Mouse (Mus musculus): Measurements from ENCODE around the gene Slc27a3. TPM values are rescaled to one million over a fixed set of nuclear protein-coding genes. Genes with fewer than 3 reads are reported as not detected.

The Slc27a3 gene
- 10.4 and 11.2 TPM in 2 replicates for polyA plus RNA-seq (2012; rRNA removed)

- TF ChIP-seq CTCF (IDR thresholded peaks at IDR 0.05; ENCODE audit: extremely low read depth, insufficient read depth, insufficient read length, insufficient replicate concordance) (no peak), POLR2A (IDR thresholded peaks at IDR 0.05; ENCODE audit: low read depth, low read length) (no peak)
- Histone ChIP-seq H3K36me3 (ENCODE audit: control insufficient read depth, insufficient read depth, low read length) (peaks cover 18% of the 10 kb centered on the region), H3K27me3 (ENCODE audit: control insufficient read depth, insufficient read depth, low read length) (peaks cover 6% of the 10 kb centered on the region; the same call in 1 of the 2 replicates), H3K4me3 (ENCODE audit: extremely low read depth, insufficient read depth, insufficient read length) (peak within 1 kb of the TSS; percentile 41; the same call in 1 of the 2 replicates), H3K27ac (ENCODE audit: insufficient read depth, low read length) (no peak within 1 kb of the TSS), H3K4me1 (ENCODE audit: control insufficient read depth, insufficient read depth, insufficient read length) (peaks cover 13% of the 10 kb centered on the region)
- 3% methylated on average over 54 of the region's 55 CpGs for WGBS
- DNase-seq (ENCODE audit: low read depth in 1 of 2, low spot score in 2 of 2): no peak
These were observed at the start of gene Slc27a3 for GRCm38 (mm10) chr3:90389511-90390490. Slc27a3 (minus strand) TSS chr3:90389938.

- TF ChIP-seq CTCF (IDR thresholded peaks at IDR 0.05; ENCODE audit: extremely low read depth, insufficient read depth, insufficient read length, insufficient replicate concordance) (no peak), POLR2A (IDR thresholded peaks at IDR 0.05; ENCODE audit: low read depth, low read length) (no peak)
- no peak overlapping the region for H3K27ac ChIP-seq (ENCODE audit: insufficient read depth, low read length)
- H3K4me3 ChIP-seq (ENCODE audit: extremely low read depth, insufficient read depth, insufficient read length): no peak overlapping the region
- H3K27me3 ChIP-seq (ENCODE audit: control insufficient read depth, insufficient read depth, low read length): no peaks in the 10 kb centered on the region
- WGBS: 68% methylated on average over 4 of the region's 4 CpGs
- no peak for DNase-seq (ENCODE audit: low read depth in 1 of 2, low spot score in 2 of 2)
- H3K4me1 ChIP-seq (ENCODE audit: control insufficient read depth, insufficient read depth, insufficient read length): no peaks in the 10 kb centered on the region
- H3K36me3 ChIP-seq (ENCODE audit: control insufficient read depth, insufficient read depth, low read length): no peaks in the 10 kb centered on the region
These were observed 47.4 kb upstream of the Slc27a3 start for GRCm38 (mm10) chr3:90437131-90437530.

- no peak for TF ChIP-seq POLR2A (IDR thresholded peaks at IDR 0.05; ENCODE audit: low read depth, low read length)
- no peak for TF ChIP-seq CTCF (IDR thresholded peaks at IDR 0.05; ENCODE audit: extremely low read depth, insufficient read depth, insufficient read length, insufficient replicate concordance)
- Histone ChIP-seq H3K4me3 (ENCODE audit: extremely low read depth, insufficient read depth, insufficient read length) (peak overlapping the region; percentile 70; the same call in 1 of the 2 replicates), H3K36me3 (ENCODE audit: control insufficient read depth, insufficient read depth, low read length) (no peaks in the 10 kb centered on the region), H3K27me3 (ENCODE audit: control insufficient read depth, insufficient read depth, low read length) (no peaks in the 10 kb centered on the region), H3K4me1 (ENCODE audit: control insufficient read depth, insufficient read depth, insufficient read length) (no peaks in the 10 kb centered on the region), H3K27ac (ENCODE audit: insufficient read depth, low read length) (no peak overlapping the region)
- DNase-seq (ENCODE audit: low read depth in 1 of 2, low spot score in 2 of 2): no peak
- 56% methylated on average over 11 of the region's 11 CpGs for WGBS
These were observed 44.5 kb upstream of the Slc27a3 start for GRCm38 (mm10) chr3:90434073-90434730.

GRCm38 (mm10) chr3:90433381-90434020, 43.8 kb upstream of the Slc27a3 start, which contains the start of gene Ints3:
Ints3 (minus strand) TSS chr3:90433622.
- H3K27ac ChIP-seq (ENCODE audit: insufficient read depth, low read length): peak within 1 kb of the TSS; percentile 94
- no peaks in the 10 kb centered on the region for H3K27me3 ChIP-seq (ENCODE audit: control insufficient read depth, insufficient read depth, low read length)
- peak within 1 kb of the TSS; percentile 70 for H3K4me3 ChIP-seq (ENCODE audit: extremely low read depth, insufficient read depth, insufficient read length)
- peak; percentile 94 for TF ChIP-seq POLR2A (IDR thresholded peaks at IDR 0.05; ENCODE audit: low read depth, low read length)
- no peak for TF ChIP-seq CTCF (IDR thresholded peaks at IDR 0.05; ENCODE audit: extremely low read depth, insufficient read depth, insufficient read length, insufficient replicate concordance)
- DNase-seq (ENCODE audit: low read depth in 1 of 2, low spot score in 2 of 2): peak; percentile 97 to 100
- no peaks in the 10 kb centered on the region for H3K4me1 ChIP-seq (ENCODE audit: control insufficient read depth, insufficient read depth, insufficient read length)
- WGBS: under 1% methylated on average over 51 of the region's 52 CpGs
- no peaks in the 10 kb centered on the region for H3K36me3 ChIP-seq (ENCODE audit: control insufficient read depth, insufficient read depth, low read length)

- peak overlapping the region; percentile 94 for H3K27ac ChIP-seq (ENCODE audit: insufficient read depth, low read length)
- H3K4me3 ChIP-seq (ENCODE audit: extremely low read depth, insufficient read depth, insufficient read length): peak overlapping the region; percentile 70
- no peaks in the 10 kb centered on the region for H3K27me3 ChIP-seq (ENCODE audit: control insufficient read depth, insufficient read depth, low read length)
- under 1% methylated on average over 12 of the region's 12 CpGs for WGBS
- no peaks in the 10 kb centered on the region for H3K4me1 ChIP-seq (ENCODE audit: control insufficient read depth, insufficient read depth, insufficient read length)
- DNase-seq (ENCODE audit: low read depth in 1 of 2, low spot score in 2 of 2): no peak
- H3K36me3 ChIP-seq (ENCODE audit: control insufficient read depth, insufficient read depth, low read length): no peaks in the 10 kb centered on the region
- TF ChIP-seq POLR2A (IDR thresholded peaks at IDR 0.05; ENCODE audit: low read depth, low read length) (no peak), CTCF (IDR thresholded peaks at IDR 0.05; ENCODE audit: extremely low read depth, insufficient read depth, insufficient read length, insufficient replicate concordance) (no peak)
These were observed 43.1 kb upstream of the Slc27a3 start for GRCm38 (mm10) chr3:90432811-90433219.

GRCm38 (mm10) chr3:90432348-90432747, 42.6 kb upstream of the Slc27a3 start:
- TF ChIP-seq POLR2A (IDR thresholded peaks at IDR 0.05; ENCODE audit: low read depth, low read length) (no peak), CTCF (IDR thresholded peaks at IDR 0.05; ENCODE audit: extremely low read depth, insufficient read depth, insufficient read length, insufficient replicate concordance) (no peak)
- no peak overlapping the region for H3K27ac ChIP-seq (ENCODE audit: insufficient read depth, low read length)

More at GRCm38 (mm10) chr3:90432348-90432747, 42.6 kb upstream of the Slc27a3 start:
- Histone ChIP-seq H3K4me3 (ENCODE audit: extremely low read depth, insufficient read depth, insufficient read length) (peak overlapping the region; percentile 70; the same call in 1 of the 2 replicates), H3K36me3 (ENCODE audit: control insufficient read depth, insufficient read depth, low read length) (no peaks in the 10 kb centered on the region), H3K27me3 (ENCODE audit: control insufficient read depth, insufficient read depth, low read length) (no peaks in the 10 kb centered on the region), H3K4me1 (ENCODE audit: control insufficient read depth, insufficient read depth, insufficient read length) (no peaks in the 10 kb centered on the region)
- 17% methylated on average over 2 of the region's 2 CpGs for WGBS
- no peak for DNase-seq (ENCODE audit: low read depth in 1 of 2, low spot score in 2 of 2)
